ENCODE assay signal across 32 mouse cellular contexts in the genomic region with DNA sequence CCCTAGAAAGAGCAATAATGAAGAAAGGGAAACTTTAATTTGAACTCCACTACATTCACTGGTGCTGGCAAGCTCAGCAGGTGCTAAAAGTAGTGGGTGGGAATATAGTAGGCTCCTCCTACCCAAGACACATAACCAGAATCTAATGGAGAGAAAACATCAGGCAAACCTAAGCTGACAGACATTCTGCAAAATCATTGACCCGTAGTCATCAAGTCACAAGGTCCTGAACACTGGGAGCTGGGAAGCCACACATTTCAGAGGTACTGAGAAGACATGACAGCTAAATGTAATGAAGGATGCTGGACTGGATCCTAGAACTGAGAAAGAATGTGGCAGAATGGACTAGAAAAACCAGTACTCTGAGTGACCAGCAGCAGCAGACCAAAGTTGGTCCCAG. TPM values are rescaled to one million over a fixed set of nuclear protein-coding genes. Genes with fewer than 3 reads are reported as not detected.
"Had no signal": no experiment of that assay in that cellular context is flagged by ENCODE, and none has a peak within 500 bp of the region (broad histone marks: within the 10 kb centered on the region; RNA-seq: fewer than 3 reads in every experiment).

No protein-coding gene starts in this region.

- H3K4me1 ChIP-seq: heart, embryonic 10.5 days; heart, embryonic 13.5 days; heart, embryonic 15.5 days; hindbrain, embryonic 13.5 days; hindbrain, embryonic 15.5 days; limb, embryonic 13.5 days; limb, embryonic 15.5 days; liver, embryonic 12.5 days had no signal

- H3K4me3 ChIP-seq: heart, embryonic 10.5 days; heart, embryonic 13.5 days; heart, embryonic 15.5 days; hindbrain, embryonic 13.5 days; hindbrain, embryonic 15.5 days; limb, embryonic 13.5 days; limb, embryonic 15.5 days; liver, embryonic 12.5 days had no signal

- H3K27ac ChIP-seq: heart, embryonic 10.5 days; heart, embryonic 13.5 days; heart, embryonic 15.5 days; hindbrain, embryonic 13.5 days; hindbrain, embryonic 15.5 days; hindbrain, postnatal 0 days; limb, embryonic 13.5 days; limb, embryonic 15.5 days; liver, embryonic 12.5 days; liver, embryonic 14.5 days had no signal

- H3K9ac ChIP-seq: heart, embryonic 13.5 days; heart, embryonic 15.5 days; hindbrain, embryonic 13.5 days; hindbrain, embryonic 15.5 days; limb, embryonic 13.5 days; limb, embryonic 15.5 days; liver, embryonic 12.5 days; liver, embryonic 14.5 days had no signal

- H3K4me2 ChIP-seq: heart, embryonic 13.5 days; heart, embryonic 15.5 days; hindbrain, embryonic 13.5 days; hindbrain, embryonic 15.5 days; limb, embryonic 13.5 days; limb, embryonic 15.5 days; liver, embryonic 12.5 days had no signal

- DNase-seq: gastrocnemius, postnatal 14 days; gastrocnemius, postnatal 36 days; heart, adult 18-20 months; heart, postnatal 14 days; heart, postnatal 36 days; kidney, adult 11 months; kidney, adult 2 months; kidney, postnatal 10 days; kidney, postnatal 36 days; layer of hippocampus, adult 9-11 months; layer of hippocampus, postnatal 36 days; left cerebral cortex, postnatal 4 days had no signal

- ATAC-seq: hindbrain, postnatal 0 days; intestine, embryonic 16.5 days; liver, embryonic 12.5 days had no signal

- H3K27me3 ChIP-seq: heart, embryonic 13.5 days; heart, embryonic 15.5 days; hindbrain, embryonic 13.5 days; hindbrain, embryonic 15.5 days; limb, embryonic 13.5 days; limb, embryonic 15.5 days had no signal

- H3K9me3 ChIP-seq: heart, embryonic 10.5 days; heart, embryonic 13.5 days; heart, embryonic 15.5 days; hindbrain, embryonic 13.5 days; hindbrain, embryonic 15.5 days; limb, embryonic 13.5 days; limb, embryonic 15.5 days; liver, embryonic 12.5 days had no signal

- H3K36me3 ChIP-seq: heart, embryonic 10.5 days; heart, embryonic 13.5 days; heart, embryonic 15.5 days; hindbrain, embryonic 13.5 days; hindbrain, embryonic 15.5 days; limb, embryonic 13.5 days; limb, embryonic 15.5 days; liver, embryonic 12.5 days had no signal

RNA-seq across cellular contexts. Expression of gene Gm21976, which starts 49.2 kb away (rescaled TPM):
- polyA plus RNA-seq: heart, embryonic 10.5 days; heart, embryonic 13.5 days; heart, embryonic 15.5 days; heart, postnatal 0 days; hindbrain, embryonic 11.5 days; hindbrain, embryonic 13.5 days; hindbrain, embryonic 15.5 days; hindbrain, postnatal 0 days; intestine, embryonic 14.5 days; intestine, embryonic 16.5 days; kidney, adult 2 months; kidney, embryonic 14.5 days; kidney, embryonic 16.5 days; large intestine, adult 2 months; limb, embryonic 11.5 days; limb, embryonic 13.5 days; limb, embryonic 15.5 days; liver, adult 2 months; liver, embryonic 12.5 days; liver, embryonic 14.5 days; liver, embryonic 16.5 days had no signal
